15 mouse cellular contexts compared by ENCODE assay signal in genomic region chr2:173432258-173432657, GRCm38 (mm10).
DNase-seq lines count a peak whose midpoint lies in the region; ATAC-seq lines count a peak whose summit lies in the region.
"Had no signal": no experiment of that assay in that cellular context is flagged by ENCODE, and none has a peak within 500 bp of the region (broad histone marks: within the 10 kb centered on the region; RNA-seq: fewer than 3 reads in every experiment).

No protein-coding gene starts in this region.

- WGBS in hindbrain, embryonic 10.5 days = 77% methylated on average over 3 of the region's 3 CpGs
- 82% methylated on average over 3 of the region's 3 CpGs for WGBS in hindbrain, embryonic 16.5 days
- whole genome bisulfite sequencing in midbrain, embryonic 16.5 days = 78% methylated on average over 3 of the region's 3 CpGs

- no peak for ATAC-seq in hindbrain, embryonic 16.5 days
- ATAC-seq in midbrain, embryonic 16.5 days = no peak

- H3K9ac ChIP-seq in hindbrain, embryonic 16.5 days (ENCODE audit: low read depth, low read length) = no peak overlapping the region
- H3K9ac ChIP-seq in midbrain, embryonic 16.5 days (ENCODE audit: low read depth, low read length) = no peak overlapping the region
- H3K9ac ChIP-seq: embryonic facial prominence, embryonic 15.5 days; hindbrain, embryonic 14.5 days; liver, embryonic 13.5 days had no signal

- peak overlapping the region; percentile 20; the same call in 1 of the 2 replicates for H3K27ac ChIP-seq in hindbrain, embryonic 10.5 days
- H3K27ac ChIP-seq in hindbrain, embryonic 16.5 days (ENCODE audit: low read depth, low read length) = no peak overlapping the region
- H3K27ac ChIP-seq in midbrain, embryonic 16.5 days (ENCODE audit: low read length) = no peak overlapping the region
- H3K27ac ChIP-seq: embryonic facial prominence, embryonic 15.5 days; hindbrain, embryonic 14.5 days; liver, embryonic 13.5 days had no signal

- H3K27me3 ChIP-seq in hindbrain, embryonic 10.5 days (ENCODE audit: insufficient read depth, poor library complexity, severe bottlenecking) = no peaks in the 10 kb centered on the region
- no peaks in the 10 kb centered on the region for H3K27me3 ChIP-seq in hindbrain, embryonic 16.5 days (replicated peaks; ENCODE audit: control insufficient read depth, insufficient read depth, low read length)
- H3K27me3 ChIP-seq in midbrain, embryonic 16.5 days (ENCODE audit: control insufficient read depth, insufficient read depth, low read depth, low read length) = no peaks in the 10 kb centered on the region
- H3K27me3 ChIP-seq: embryonic facial prominence, embryonic 15.5 days; liver, embryonic 13.5 days had no signal

- no peak for DNase-seq in hindbrain, embryonic 10.5 days (ENCODE audit: low spot score)
- DNase-seq in 3T3-L1 (ENCODE audit: low read depth, low spot score) = peak; percentile 27
- peak; percentile 71 for DNase-seq in heart, adult 8-10 months (ENCODE audit: low spot score)
- DNase-seq in kidney, postnatal 4 days = peak; percentile 50 to 65
- DNase-seq in testis, postnatal 14 days (ENCODE audit: low spot score) = no peak
- DNase-seq in layer of hippocampus, adult 9-10 months (ENCODE audit: low spot score) = no peak
- DNase-seq: adrenal gland, postnatal 36 days; cerebellum, adult 9-10 months; liver, embryonic 13.5 days; right cerebral cortex, postnatal 4 days; thymus, postnatal 4 days had no signal

- H3K9me3 ChIP-seq in hindbrain, embryonic 10.5 days = no peaks in the 10 kb centered on the region
- H3K9me3 ChIP-seq in hindbrain, embryonic 16.5 days (ENCODE audit: control insufficient read depth, low read length) = no peaks in the 10 kb centered on the region
- no peaks in the 10 kb centered on the region for H3K9me3 ChIP-seq in midbrain, embryonic 16.5 days (replicated peaks; ENCODE audit: control insufficient read depth, low read length, poor library complexity, severe bottlenecking)
- H3K9me3 ChIP-seq: embryonic facial prominence, embryonic 15.5 days; liver, embryonic 13.5 days had no signal

- no peak overlapping the region for H3K4me2 ChIP-seq in hindbrain, embryonic 16.5 days (ENCODE audit: low read length)
- no peak overlapping the region for H3K4me2 ChIP-seq in midbrain, embryonic 16.5 days (ENCODE audit: low read length)
- H3K4me2 ChIP-seq: embryonic facial prominence, embryonic 15.5 days; hindbrain, embryonic 14.5 days; liver, embryonic 13.5 days had no signal

- H3K4me3 ChIP-seq in hindbrain, embryonic 10.5 days = no peak overlapping the region
- H3K4me3 ChIP-seq in hindbrain, embryonic 16.5 days (ENCODE audit: low read length) = no peak overlapping the region
- no peak overlapping the region for H3K4me3 ChIP-seq in midbrain, embryonic 16.5 days (ENCODE audit: low read depth, low read length)
- H3K4me3 ChIP-seq: embryonic facial prominence, embryonic 15.5 days; liver, embryonic 13.5 days had no signal

- H3K4me1 ChIP-seq in hindbrain, embryonic 10.5 days (replicated peaks) = peaks cover 35% of the 10 kb centered on the region
- H3K4me1 ChIP-seq in hindbrain, embryonic 16.5 days (ENCODE audit: control insufficient read depth, insufficient read depth, low read depth, low read length) = peaks cover 3% of the 10 kb centered on the region; the same call in 1 of the 2 replicates
- 0 out of 2 replicates have a peak, but pooled peaks cover 2% of the 10 kb centered on the region for H3K4me1 ChIP-seq in midbrain, embryonic 16.5 days (ENCODE audit: control insufficient read depth, insufficient read depth, low read length)
- H3K4me1 ChIP-seq: liver, embryonic 13.5 days had no signal

- H3K36me3 ChIP-seq in hindbrain, embryonic 10.5 days = no peaks in the 10 kb centered on the region
- no peaks in the 10 kb centered on the region for H3K36me3 ChIP-seq in hindbrain, embryonic 16.5 days (ENCODE audit: control insufficient read depth, insufficient read depth, low read length)
- H3K36me3 ChIP-seq in midbrain, embryonic 16.5 days (ENCODE audit: control insufficient read depth, insufficient read depth, low read length) = no peaks in the 10 kb centered on the region
- H3K36me3 ChIP-seq: embryonic facial prominence, embryonic 15.5 days; liver, embryonic 13.5 days had no signal

Comparison
In these comparisons a context has a peak if more than half of its experiments do, and no peak if none do; other contexts are left out.
1. DNase-seq: peak in 3T3-L1 (single experiment), heart, adult 8-10 months (single experiment) and kidney, postnatal 4 days (2 of 2); none in hindbrain, embryonic 10.5 days (single experiment), testis, postnatal 14 days (single experiment) and layer of hippocampus, adult 9-10 months (single experiment).